Mouse (Mus musculus) macrophage (primary cell): ENCODE measurements around the gene Pcdh10. TPM values are rescaled to one million over a fixed set of nuclear protein-coding genes. Genes with fewer than 3 reads are reported as not detected.

Experiments used
- H3K27ac ChIP-seq: fragments of 350-480 bp; formaldehyde crosslinking; 2 replicates; pipeline ENCODE4 v1.9.0; 2021
- H3K36me3 ChIP-seq: fragments of 350-480 bp; formaldehyde crosslinking; 2 replicates; pipeline ENCODE4 v1.9.0; 2021; ENCODE audit errors: inconsistent target
- H3K4me3 ChIP-seq: fragments of 350-480 bp; formaldehyde crosslinking; 2 replicates; pipeline ENCODE4 v1.9.0; 2021; ENCODE audit errors: inconsistent target
- H3K79me2 ChIP-seq: fragments of 350-480 bp; formaldehyde crosslinking; 2 replicates; pipeline ENCODE4 v1.9.0; 2021; ENCODE audit errors: inconsistent target
- WGBS: methylation state at CpG from one replicate; pipeline ENCODE4 v1.1.7; 2026; ENCODE audit warnings: inconsistent platforms; ENCODE audit not compliant: missing documents; 5-methylcytosine and 5-hydroxymethylcytosine counted together
- polyA plus RNA-seq: library from polyadenylated mRNA; stranded (reverse); fragments of 250-400 nt; gene quantifications from 3 replicates; pipeline ENCODE4 v1.2.4, GENCODE M21; 2018; ENCODE audit warnings: inconsistent platforms

Gene Pcdh10
- polyA plus RNA-seq, 1 experiment from 2014 or later, result not detected

- Histone ChIP-seq H3K27ac (no peak overlapping the region), H3K36me3 (no peaks in the 10 kb centered on the region), H3K79me2 (no peaks in the 10 kb centered on the region), H3K4me3 (no peak overlapping the region)
- whole genome bisulfite sequencing, result 73% methylated on average over 2 of the region's 2 CpGs
Measured at GRCm38 (mm10) chr3:45385451-45385850, 7.3 kb downstream of the Pcdh10 start.

GRCm38 (mm10) chr3:45386512-45386911 is 8.3 kb downstream of the Pcdh10 start:
- Histone ChIP-seq H3K27ac (no peak overlapping the region), H3K4me3 (no peak overlapping the region), H3K79me2 (no peaks in the 10 kb centered on the region), H3K36me3 (no peaks in the 10 kb centered on the region)
- 59% methylated on average over 2 of the region's 2 CpGs for WGBS

- H3K27ac ChIP-seq, result no peak overlapping the region
- H3K36me3 ChIP-seq, result no peaks in the 10 kb centered on the region
- H3K79me2 ChIP-seq, result no peaks in the 10 kb centered on the region
- no peak overlapping the region for H3K4me3 ChIP-seq
- WGBS, result 79% methylated on average over 4 of the region's 4 CpGs
Measured at GRCm38 (mm10) chr3:45397101-45397500, 18.9 kb downstream of the Pcdh10 start.

- Histone ChIP-seq H3K4me3 (no peak overlapping the region), H3K36me3 (no peaks in the 10 kb centered on the region), H3K79me2 (no peaks in the 10 kb centered on the region), H3K27ac (no peak overlapping the region)
- 89% methylated on average over 2 of the region's 2 CpGs for WGBS
Measured at GRCm38 (mm10) chr3:45403239-45403638, 25.0 kb downstream of the Pcdh10 start.

- no peaks in the 10 kb centered on the region for H3K36me3 ChIP-seq
- H3K4me3 ChIP-seq, result no peak overlapping the region
- H3K79me2 ChIP-seq, result no peaks in the 10 kb centered on the region
- WGBS, result 100% methylated on average over 1 of the region's 1 CpGs
- no peak overlapping the region for H3K27ac ChIP-seq
Measured at GRCm38 (mm10) chr3:45431691-45432090, 53.5 kb downstream of the Pcdh10 start.

GRCm38 (mm10) chr3:45432172-45432765 is 54.1 kb downstream of the Pcdh10 start:
- 49% methylated on average over 11 of the region's 11 CpGs for WGBS
- H3K27ac ChIP-seq, result no peak overlapping the region
- H3K36me3 ChIP-seq, result no peaks in the 10 kb centered on the region
- H3K79me2 ChIP-seq, result no peaks in the 10 kb centered on the region
- no peak overlapping the region for H3K4me3 ChIP-seq
